Mouse (Mus musculus) midbrain, embryonic 10.5 days (tissue): ENCODE measurements at regions not wholly inside any gene's neighbourhood (a gene's known extent, or its start where the extent isn't known, plus 50 kb on each side); places are given as distances from the start of the nearest gene placed in this dataset.
"Not testable (repeated sequence)": the region's sequence is repeated elsewhere in the genome, so short reads cannot be mapped to it uniquely, and the experiment has no call there.

ENCODE experiments used
- DNase-seq: peaks from one replicate; pipeline ENCODE4 v3.0.0-alpha.2; 2017; ENCODE audit warnings: low spot score
- H3K27ac ChIP-seq: fragments of 300-500 bp; sonication (generic); replicated peaks from 2 replicates; pipeline ENCODE4 v1.5.1; 2016; ENCODE audit warnings: mild to moderate bottlenecking
- H3K27me3 ChIP-seq: fragments of 300-500 bp; sonication (generic); 2 replicates; pipeline ENCODE4 v1.6.1; 2016; ENCODE audit warnings: low read depth, mild to moderate bottlenecking; ENCODE audit not compliant: poor library complexity, severe bottlenecking
- H3K36me3 ChIP-seq: fragments of 300-500 bp; sonication (generic); 2 replicates; pipeline ENCODE4 v1.6.1; 2016; ENCODE audit warnings: mild to moderate bottlenecking, moderate library complexity
- H3K4me1 ChIP-seq: fragments of 300-500 bp; sonication (generic); 2 replicates; pipeline ENCODE4 v1.6.1; 2016
- H3K4me3 ChIP-seq: fragments of 300-500 bp; sonication (generic); 2 replicates; pipeline ENCODE4 v1.5.1; 2016; ENCODE audit warnings: mild to moderate bottlenecking, moderate library complexity
- H3K9me3 ChIP-seq: fragments of 300-500 bp; sonication (generic); replicated peaks from 2 replicates; pipeline ENCODE4 v1.6.1; 2016; ENCODE audit warnings: mild to moderate bottlenecking
- WGBS: fragments of 180-500 bp; shearing (Covaris S2); methylation state at CpG from one replicate; pipeline ENCODE4 v1.1.7; 2016; 5-methylcytosine and 5-hydroxymethylcytosine counted together

GRCm38 (mm10) chr12:3098175-3098574 is 211.6 kb downstream of the Rab10 start:
- not testable (repeated sequence) for H3K27me3 ChIP-seq, DNase-seq, H3K4me1 ChIP-seq, H3K36me3 ChIP-seq, H3K27ac ChIP-seq, H3K4me3 ChIP-seq, H3K9me3 ChIP-seq
- 29% methylated on average over 2 of the region's 2 CpGs for WGBS

- Histone ChIP-seq H3K4me1 (no peaks in the 10 kb centered on the region), H3K9me3 (no peaks in the 10 kb centered on the region; the same call in 1 of the 2 replicates), H3K36me3 (no peaks in the 10 kb centered on the region), H3K27me3 (no peaks in the 10 kb centered on the region), H3K4me3 (no peak overlapping the region), H3K27ac (no peak overlapping the region)
- DNase-seq, result no peak
- WGBS, result 97% methylated on average over 5 of the region's 5 CpGs
Measured at GRCm38 (mm10) chr12:3094509-3094908, 215.3 kb downstream of the Rab10 start.

- DNase-seq, H3K9me3 ChIP-seq, H3K27me3 ChIP-seq, H3K36me3 ChIP-seq, H3K27ac ChIP-seq, H3K4me1 ChIP-seq, H3K4me3 ChIP-seq: not testable (repeated sequence)
- WGBS, result 71% methylated on average over 2 of the region's 3 CpGs
Measured at GRCm38 (mm10) chr12:3092974-3093373, 216.8 kb downstream of the Rab10 start.

- H3K36me3 ChIP-seq, H3K27ac ChIP-seq, H3K4me1 ChIP-seq, H3K4me3 ChIP-seq, H3K9me3 ChIP-seq, DNase-seq, H3K27me3 ChIP-seq: not testable (repeated sequence)
- 81% methylated on average over 5 of the region's 5 CpGs for WGBS
Measured at GRCm38 (mm10) chr12:3049546-3049945, 260.2 kb downstream of the Rab10 start.

- H3K27ac ChIP-seq, H3K4me1 ChIP-seq, H3K36me3 ChIP-seq, DNase-seq, H3K27me3 ChIP-seq, H3K4me3 ChIP-seq: not testable (repeated sequence)
- 90% methylated on average over 16 of the region's 16 CpGs for WGBS
- H3K9me3 ChIP-seq, result peaks cover 76% of the 10 kb centered on the region
Measured at GRCm38 (mm10) chr12:3018446-3018845, 291.3 kb downstream of the Rab10 start.

GRCm38 (mm10) chr12:3016777-3017176 is 293.0 kb downstream of the Rab10 start:
- H3K27me3 ChIP-seq, H3K4me1 ChIP-seq, H3K36me3 ChIP-seq, H3K4me3 ChIP-seq, H3K27ac ChIP-seq, DNase-seq: not testable (repeated sequence)
- H3K9me3 ChIP-seq, result peaks cover 84% of the 10 kb centered on the region
- 90% methylated on average over 8 of the region's 8 CpGs for WGBS
